Mouse (Mus musculus): ENCODE results near the gene Pex19. TPM values are rescaled to one million over a fixed set of nuclear protein-coding genes. Genes with fewer than 3 reads are reported as not detected.

Gene Pex19
- total and polyA plus RNA-seq, 3 experiments: 26.3 to 53.6 TPM; not detected in 1

GRCm38 (mm10) chr1:172093522-172093921 is 33.0 kb upstream of the Pex19 start:
- H3K4me1 ChIP-seq (ENCODE audit: control insufficient read depth in 1 of 2, insufficient read depth in 2 of 2, low read length in 2 of 2): peaks cover 3 to 5% of the 10 kb centered on the region in 2 experiments; a peak in 3 of 4 replicates
- peaks cover 18 to 26% of the 10 kb centered on the region in 2 experiments for H3K36me3 ChIP-seq (ENCODE audit: control insufficient read depth in 1 of 2, insufficient read depth in 2 of 2, low read length in 2 of 2)
- no peak overlapping the region for H3K4me3 ChIP-seq (ENCODE audit: control insufficient read depth in 1 of 2, insufficient read depth in 1 of 2, low read depth in 2 of 2, low read length in 2 of 2)
- H3K27ac ChIP-seq (ENCODE audit: control insufficient read depth, low read depth, low read length): no peak overlapping the region
- no peaks in the 10 kb centered on the region for H3K9me3 ChIP-seq (replicated peaks; ENCODE audit: insufficient read depth, low read length)
- no peak for DNase-seq (ENCODE audit: low read depth, low spot score)
- TF ChIP-seq ELF1 (IDR thresholded peaks at IDR 0.05; ENCODE audit: low read depth, low read length) (no peak), POLR2AphosphoS5 (IDR thresholded peaks at IDR 0.05; ENCODE audit: borderline replicate concordance, low read depth, low read length) (no peak)
- no peaks in the 10 kb centered on the region for H3K27me3 ChIP-seq (ENCODE audit: control insufficient read depth in 1 of 2, insufficient read depth in 2 of 2, low read length in 2 of 2)
- H3K79me2 ChIP-seq (ENCODE audit: control insufficient read depth, insufficient read depth, low read length, poor library complexity): peaks cover 1% of the 10 kb centered on the region; the same call in 1 of the 2 replicates
- no peak overlapping the region for H3K9ac ChIP-seq (ENCODE audit: control insufficient read depth, low read depth, low read length, poor library complexity, severe bottlenecking)

GRCm38 (mm10) chr1:172094295-172094694 is 32.3 kb upstream of the Pex19 start:
- Histone ChIP-seq H3K79me2 (ENCODE audit: control insufficient read depth, insufficient read depth, low read length, poor library complexity) (peaks cover 1% of the 10 kb centered on the region; the same call in 1 of the 2 replicates), H3K27ac (ENCODE audit: control insufficient read depth, low read depth, low read length) (no peak overlapping the region), H3K27me3 (ENCODE audit: control insufficient read depth in 1 of 2, insufficient read depth in 2 of 2, low read length in 2 of 2) (no peaks in the 10 kb centered on the region), H3K9ac (ENCODE audit: control insufficient read depth, low read depth, low read length, poor library complexity, severe bottlenecking) (no peak overlapping the region), H3K9me3 (replicated peaks; ENCODE audit: insufficient read depth, low read length) (no peaks in the 10 kb centered on the region), H3K36me3 (ENCODE audit: control insufficient read depth in 1 of 2, insufficient read depth in 2 of 2, low read length in 2 of 2) (peaks cover 18 to 24% of the 10 kb centered on the region in 2 experiments), H3K4me3 (ENCODE audit: control insufficient read depth in 1 of 2, insufficient read depth in 1 of 2, low read depth in 2 of 2, low read length in 2 of 2) (no peak overlapping the region), H3K4me1 (ENCODE audit: control insufficient read depth in 1 of 2, insufficient read depth in 2 of 2, low read length in 2 of 2) (peaks cover 3 to 5% of the 10 kb centered on the region in 2 experiments; a peak in 3 of 4 replicates)
- no peak for DNase-seq (ENCODE audit: low read depth, low spot score)
- TF ChIP-seq MEF2A (IDR thresholded peaks at IDR 0.05; ENCODE audit: extremely low read depth, insufficient replicate concordance, low read depth, low read length, poor library complexity, severe bottlenecking): no peak
- no peak for TF ChIP-seq E2F4 (IDR thresholded peaks at IDR 0.05; ENCODE audit: borderline replicate concordance, low read depth, low read length)

DNA sequence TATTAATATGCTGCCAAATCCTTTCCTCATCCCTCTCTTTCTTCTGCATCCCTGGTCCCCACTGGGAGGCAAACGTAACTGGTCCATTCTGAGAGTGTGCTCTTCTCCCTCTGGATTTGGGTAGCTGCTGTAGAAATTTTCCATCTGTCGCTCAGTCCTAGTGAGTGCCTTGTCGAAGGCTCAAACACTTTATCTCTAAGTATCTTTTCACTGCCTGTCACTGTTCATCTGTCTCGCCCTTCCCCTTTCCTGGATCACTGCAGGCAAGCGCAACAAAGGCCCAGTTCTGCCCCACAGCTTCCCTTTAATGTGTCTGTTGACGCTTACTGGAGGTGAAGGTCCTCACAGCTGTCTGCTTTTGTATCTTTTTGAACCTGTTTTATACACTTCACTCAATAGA is 31.4 kb upstream of the Pex19 start:
- Histone ChIP-seq H3K4me3 (ENCODE audit: control insufficient read depth in 1 of 2, insufficient read depth in 1 of 2, low read depth in 2 of 2, low read length in 2 of 2) (no peak overlapping the region), H3K36me3 (ENCODE audit: control insufficient read depth in 1 of 2, insufficient read depth in 2 of 2, low read length in 2 of 2) (peaks cover 11 to 26% of the 10 kb centered on the region in 2 experiments)
- peak; percentile 81 for DNase-seq (ENCODE audit: low read depth, low spot score)

More for the DNA sequence above, 31.4 kb upstream of the Pex19 start:
- no peak overlapping the region for H3K27ac ChIP-seq (ENCODE audit: control insufficient read depth, low read depth, low read length)
- TF ChIP-seq GATA1 (IDR thresholded peaks at IDR 0.05; ENCODE audit: low read depth, low read length) (peak; percentile 46; the same call in 1 of the 2 replicates), CTCF (IDR thresholded peaks at IDR 0.05 in 2 of 3, conservative IDR thresholded peaks at IDR 0.05 in 1 of 3; ENCODE audit: control insufficient read depth in 1 of 3, insufficient read depth in 1 of 3, low read depth in 2 of 3, low read length in 3 of 3, poor library complexity in 1 of 3, severe bottlenecking in 1 of 3) (no peak), NRF1 (IDR thresholded peaks at IDR 0.05; ENCODE audit: insufficient read depth, low read depth, low read length, poor library complexity, severe bottlenecking) (no peak; the same call in 1 of the 2 replicates), JUND (IDR thresholded peaks at IDR 0.05; ENCODE audit: low read depth, low read length) (no peak), TBP (IDR thresholded peaks at IDR 0.05; ENCODE audit: low read depth, low read length) (peak; percentile 14; the same call in 1 of the 2 replicates), BHLHE40 (IDR thresholded peaks at IDR 0.05; ENCODE audit: borderline replicate concordance, low read depth, low read length) (no peak), USF1 (IDR thresholded peaks at IDR 0.05; ENCODE audit: low read depth, low read length) (no peak), CHD2 (IDR thresholded peaks at IDR 0.05; ENCODE audit: low read length) (no peak), EP300 (IDR thresholded peaks at IDR 0.05; ENCODE audit: low read depth in 1 of 2, low read length in 2 of 2) (no peak; a peak in 1 of 4 replicates), MXI1 (IDR thresholded peaks at IDR 0.05; ENCODE audit: low read depth, low read length) (peak; percentile 34; the same call in 1 of the 2 replicates), SIN3A (IDR thresholded peaks at IDR 0.05; ENCODE audit: low read length) (peak; percentile 74), ETS1 (IDR thresholded peaks at IDR 0.05; ENCODE audit: low read depth, low read length) (peak; percentile 31; the same call in 1 of the 2 replicates)
- H3K4me1 ChIP-seq (ENCODE audit: control insufficient read depth in 1 of 2, insufficient read depth in 2 of 2, low read length in 2 of 2): peaks cover 2 to 3% of the 10 kb centered on the region in 2 experiments; a peak in 3 of 4 replicates
- no peaks in the 10 kb centered on the region for H3K27me3 ChIP-seq (ENCODE audit: control insufficient read depth in 1 of 2, insufficient read depth in 2 of 2, low read length in 2 of 2)
- H3K9me3 ChIP-seq (replicated peaks; ENCODE audit: insufficient read depth, low read length): no peaks in the 10 kb centered on the region
- H3K9ac ChIP-seq (ENCODE audit: control insufficient read depth, low read depth, low read length, poor library complexity, severe bottlenecking): no peak overlapping the region
- peaks cover 1% of the 10 kb centered on the region; the same call in 1 of the 2 replicates for H3K79me2 ChIP-seq (ENCODE audit: control insufficient read depth, insufficient read depth, low read length, poor library complexity)

Measured in MEL (cell line).